Mouse (Mus musculus) cerebellum, adult 18-20 months (tissue): ENCODE measurements around the gene Gripap1.

Source experiments
- DNase-seq, 2 experiments: peaks; one replicate each; pipeline ENCODE4 v3.0.0; 2021

Gene Gripap1

GRCm38 (mm10) chrX:7789542-7790136, at the start of gene Gripap1:
Gene Gripap1 (plus strand): TSS chrX:7789765.
- DNase-seq: peak; percentile 76 to 79

DNA sequence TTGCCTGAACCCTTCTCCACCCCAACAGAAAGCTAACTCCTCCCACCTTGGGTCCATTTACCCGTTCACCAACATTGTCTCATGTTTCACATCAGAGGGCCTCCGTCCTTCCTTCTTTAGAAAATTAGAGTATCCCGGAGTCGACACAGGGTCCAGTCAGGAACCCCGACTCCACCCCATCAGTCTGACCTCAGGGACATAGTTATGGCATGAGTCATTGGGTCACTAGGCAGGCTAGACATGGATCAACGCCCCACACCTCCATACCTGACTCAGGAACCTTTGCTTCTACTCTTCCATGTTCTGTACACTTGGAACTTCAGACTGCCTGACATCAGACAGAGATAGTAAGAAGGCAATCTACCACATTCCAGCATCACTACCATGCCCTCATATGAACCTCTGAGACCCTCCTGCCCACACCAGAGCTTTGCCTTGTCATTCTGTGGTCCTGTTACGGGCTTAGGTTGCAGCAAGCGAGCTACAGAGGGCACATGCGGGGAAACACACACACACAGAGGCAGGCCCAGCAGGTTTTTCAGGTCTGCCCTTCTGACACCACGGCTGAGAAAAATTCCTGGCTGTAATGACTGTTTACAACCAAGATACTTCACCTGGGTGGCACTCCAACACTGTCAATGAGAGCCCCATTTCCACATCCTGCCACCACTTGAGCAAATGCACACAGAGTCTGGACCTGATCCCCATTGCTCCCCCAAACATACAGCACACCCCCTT, 49.3 kb upstream of the Gripap1 start:
- no peak for DNase-seq

GRCm38 (mm10) chrX:7741103-7741502, 48.5 kb upstream of the Gripap1 start:
- DNase-seq: peak; percentile 61 to 67

GRCm38 (mm10) chrX:7743470-7743869, 46.1 kb upstream of the Gripap1 start:
- DNase-seq: peak in 1 of 2 experiments; percentile 16

GRCm38 (mm10) chrX:7744940-7745339, 44.6 kb upstream of the Gripap1 start:
- DNase-seq: no peak

GRCm38 (mm10) chrX:7745429-7745828, 44.1 kb upstream of the Gripap1 start:
- DNase-seq: no peak

- peak; percentile 85 to 86 for DNase-seq
These were observed 39.0 kb upstream of the Gripap1 start, which contains the start of gene Ccdc120 for GRCm38 (mm10) chrX:7750432-7751116. Gene Ccdc120 (minus strand): TSS chrX:7750905.

DNA sequence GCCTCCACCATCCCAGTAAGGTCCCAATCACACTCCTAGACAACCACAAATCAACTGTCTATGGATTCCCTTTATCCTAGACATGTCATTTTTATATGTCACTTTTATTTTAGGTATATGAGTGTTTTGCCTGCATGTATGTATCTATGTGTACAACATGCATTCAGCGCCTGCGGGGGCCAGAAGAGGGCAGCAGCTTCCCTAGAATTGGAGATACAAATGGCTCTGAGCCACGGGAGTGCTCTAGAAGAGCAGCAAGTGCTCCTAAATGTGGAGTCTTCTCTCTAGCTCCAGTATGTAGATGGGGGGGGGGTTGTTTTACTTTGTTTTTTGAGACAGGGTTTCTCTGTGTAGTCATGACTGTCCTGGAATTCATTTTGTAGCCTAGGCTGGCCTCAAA, 35.9 kb upstream of the Gripap1 start:
- DNase-seq: peak in 1 of 2 experiments; percentile 35

DNA sequence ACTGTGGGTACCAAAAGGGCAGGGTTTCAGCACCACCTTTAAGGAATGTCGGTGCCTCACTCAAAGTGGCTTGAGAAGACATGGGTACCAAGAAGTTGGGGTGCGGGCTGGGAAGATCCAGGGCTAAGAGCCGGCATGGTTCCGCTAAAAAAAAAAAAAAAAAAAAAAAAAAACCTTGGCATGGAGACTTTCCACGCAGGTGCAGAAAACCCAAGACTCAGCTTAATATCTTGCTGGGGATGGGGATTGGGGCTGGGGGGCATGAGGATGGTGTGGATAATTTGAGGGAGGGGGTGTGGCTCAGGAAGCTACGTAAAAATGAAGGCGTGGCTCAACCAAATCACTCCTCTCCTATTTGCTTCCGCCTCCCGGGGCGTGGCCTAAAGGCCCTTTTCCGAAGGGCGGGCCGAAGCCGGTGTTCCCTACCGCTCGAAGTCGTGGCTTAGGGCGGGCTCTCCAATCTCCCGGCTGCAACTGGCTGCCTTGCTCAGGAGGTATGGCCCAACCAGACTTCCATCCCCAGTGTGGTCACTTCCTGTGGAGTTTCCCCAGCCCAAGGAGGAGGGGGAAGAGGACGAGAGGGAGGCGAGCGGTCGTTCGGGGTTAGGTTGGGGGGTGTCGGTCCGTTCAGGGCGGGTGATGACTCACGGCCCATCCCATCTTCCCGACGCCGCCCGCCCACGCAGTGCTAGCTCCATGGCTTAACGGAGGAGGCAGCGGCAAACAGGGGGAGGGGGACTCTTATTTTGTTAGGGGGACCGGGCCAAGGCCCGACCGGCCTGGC, 27.2 kb upstream of the Gripap1 start, which contains the start of gene Tfe3:
Gene Tfe3 (plus strand): TSS at position 424 of the 784 bp plus-strand sequence.
- peak; percentile 87 to 96 for DNase-seq

- peak in 1 of 2 experiments; percentile 21 for DNase-seq
These were observed 26.7 kb upstream of the Gripap1 start for GRCm38 (mm10) chrX:7762921-7763197.

GRCm38 (mm10) chrX:7763631-7764393, 25.8 kb upstream of the Gripap1 start:
- no peak for DNase-seq

- no peak for DNase-seq
These were observed 24.8 kb upstream of the Gripap1 start for GRCm38 (mm10) chrX:7764657-7765280.

DNA sequence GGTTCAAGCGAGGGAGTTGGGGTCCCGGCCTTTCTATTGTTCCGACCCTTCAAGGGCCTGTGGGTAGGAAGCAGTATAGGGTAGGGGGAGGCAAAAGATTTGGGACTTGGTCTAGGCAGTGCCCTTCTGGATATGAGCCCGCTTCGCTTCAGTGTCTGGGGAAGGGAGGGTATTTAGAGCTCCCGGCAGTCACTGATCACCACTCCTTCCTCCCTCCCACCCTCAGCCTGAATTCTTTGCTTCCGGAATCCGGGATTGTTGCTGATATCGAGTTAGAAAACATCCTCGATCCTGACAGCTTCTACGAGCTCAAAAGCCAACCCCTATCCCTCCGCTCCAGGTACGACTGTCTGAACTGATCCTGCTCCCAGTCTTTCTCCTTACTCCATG, 24.3 kb upstream of the Gripap1 start:
- no peak for DNase-seq

- DNase-seq: peak in 1 of 2 experiments; percentile 29
These were observed 23.8 kb upstream of the Gripap1 start for GRCm38 (mm10) chrX:7765764-7766163.

GRCm38 (mm10) chrX:7769302-7770017, 20.1 kb upstream of the Gripap1 start:
- DNase-seq: no peak

DNA sequence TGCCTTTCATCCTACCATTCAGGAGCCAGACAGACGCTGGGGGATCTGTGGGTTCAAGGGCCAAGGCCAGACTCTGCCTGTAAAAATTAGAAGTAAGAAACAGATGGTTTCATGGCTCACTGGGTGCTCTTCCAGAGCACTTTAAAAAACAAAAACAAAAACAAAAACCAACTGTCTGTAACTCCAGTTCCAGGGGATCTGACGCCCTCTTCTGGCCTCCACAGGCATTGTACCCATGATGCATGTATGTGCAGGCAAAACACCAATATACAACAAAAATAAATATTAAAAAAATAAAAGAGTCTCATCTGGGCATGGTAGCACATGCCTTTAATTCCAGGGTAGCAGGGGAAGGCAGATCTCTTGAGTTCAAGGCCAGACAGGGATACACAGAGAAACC, 16.8 kb upstream of the Gripap1 start:
- DNase-seq: peak; percentile 35

DNA sequence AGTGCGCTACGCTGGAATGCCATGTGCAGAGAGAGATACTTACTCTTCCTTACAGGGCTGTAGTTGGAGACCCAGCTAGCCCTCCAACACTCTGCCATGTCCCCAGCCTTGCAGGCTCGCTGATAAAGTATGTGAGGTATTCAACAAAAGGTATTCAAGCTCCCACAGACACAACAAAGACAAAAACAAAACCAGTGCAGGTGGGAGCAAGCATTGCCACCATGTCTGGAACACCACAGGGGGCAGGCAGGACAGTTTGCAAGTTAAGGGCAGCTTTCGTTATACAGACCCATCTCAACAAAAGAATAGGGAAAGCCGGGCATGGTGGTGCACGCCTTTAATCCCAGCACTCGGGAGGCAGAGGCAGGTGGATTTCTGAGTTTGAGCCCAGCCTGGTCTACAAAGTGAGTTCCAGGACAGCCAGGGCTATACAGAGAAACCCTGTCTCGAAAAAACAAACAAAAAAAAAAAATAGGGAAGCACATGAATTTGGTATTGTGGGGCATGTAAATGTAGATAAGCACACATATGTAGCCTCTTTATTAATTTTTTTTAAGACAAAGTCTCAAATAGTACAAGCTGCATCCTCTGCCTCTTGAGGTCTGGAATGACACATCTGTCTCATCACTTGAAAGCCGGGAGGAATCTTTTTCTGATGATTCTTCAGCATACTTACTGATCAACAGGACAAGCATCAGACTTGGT, 13.9 kb upstream of the Gripap1 start:
- DNase-seq: no peak

- peak; percentile 69 to 77 for DNase-seq
These were observed 13.1 kb upstream of the Gripap1 start for GRCm38 (mm10) chrX:7776329-7777082.

DNA sequence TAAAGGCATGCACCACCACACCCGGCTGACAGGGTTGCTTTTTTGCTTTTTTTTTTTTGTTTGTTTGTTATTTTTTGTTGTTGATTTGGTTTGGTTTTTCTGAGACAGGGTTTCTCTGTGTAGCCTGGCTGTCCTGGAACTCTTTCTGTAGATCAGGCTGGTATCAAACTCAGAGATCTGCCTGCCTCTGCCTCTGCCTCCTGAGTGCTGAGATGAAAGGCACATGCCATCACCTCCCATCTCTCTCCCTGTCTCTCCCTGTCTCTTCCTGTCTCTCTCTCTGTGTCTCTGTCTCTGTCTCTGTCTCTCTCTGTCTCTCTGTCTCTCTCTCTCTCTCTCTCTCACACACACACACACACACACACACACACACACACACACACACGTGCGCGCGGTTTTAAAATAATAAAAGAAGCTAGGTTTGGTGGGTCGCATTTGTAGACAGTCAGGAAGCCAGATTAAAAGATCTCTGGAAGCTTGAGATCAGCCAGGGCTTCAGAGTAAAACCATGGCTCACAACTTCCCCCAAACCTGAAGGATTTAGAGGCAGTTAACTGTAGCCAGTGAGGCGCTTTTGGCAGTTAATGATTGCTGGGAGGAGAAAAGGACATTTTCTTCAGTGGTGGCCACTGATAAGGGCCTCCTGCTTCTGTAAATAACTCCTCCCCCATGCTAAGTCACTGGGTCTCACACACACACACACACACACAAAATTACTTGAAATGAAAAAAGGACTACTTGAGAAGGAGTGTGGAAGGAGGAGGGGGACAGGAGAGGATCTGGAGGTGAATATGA, 10.9 kb upstream of the Gripap1 start:
- no peak for DNase-seq
